Mouse (Mus musculus) ES-E14 (cell line): ENCODE data around the gene Arhgap11a. TPM values are rescaled to one million over a fixed set of nuclear protein-coding genes. Genes with fewer than 3 reads are reported as not detected.

Source experiments
- DNase-seq: peaks from one replicate; pipeline ENCODE4 v3.0.0-alpha.2; 2013; ENCODE audit warnings: low read depth, low spot score
- H3K27ac ChIP-seq: 2 replicates; pipeline ENCODE4 v1.5.1; 2012; ENCODE audit warnings: low read depth, mild to moderate bottlenecking, low read length, moderate library complexity, mixed read lengths; ENCODE audit not compliant: poor library complexity, insufficient read depth, severe bottlenecking
- H3K36me3 ChIP-seq: 2 replicates; pipeline ENCODE4 v1.6.1; 2012; ENCODE audit warnings: mild to moderate bottlenecking, low read length, moderate library complexity, mixed read lengths; ENCODE audit not compliant: control insufficient read depth, poor library complexity, insufficient read depth, severe bottlenecking
- H3K4me1 ChIP-seq, 2 experiments: fragments of 150-350 bp in 1 of 2; sonication (generic) in 1 of 2; 2 replicates each; pipeline ENCODE4 v1.6.1; 2012; ENCODE audit warnings: low read length in 2 of 2, mild to moderate bottlenecking in 1 of 2, mixed read lengths in 1 of 2; ENCODE audit not compliant: control insufficient read depth in 2 of 2, insufficient read depth in 2 of 2, poor library complexity in 1 of 2
- H3K4me3 ChIP-seq, 2 experiments: fragments of 150-350 bp in 1 of 2; sonication (generic) in 1 of 2; 2 replicates each; pipeline ENCODE4 v1.5.1; 2012; ENCODE audit warnings: low read length in 2 of 2, low read depth in 1 of 2, mild to moderate bottlenecking in 1 of 2, mixed read lengths in 1 of 2; ENCODE audit not compliant: insufficient read depth in 1 of 2, poor library complexity in 1 of 2, severe bottlenecking in 1 of 2
- H3K9ac ChIP-seq: 2 replicates; pipeline ENCODE4 v1.6.1; 2012; ENCODE audit warnings: low read depth, mild to moderate bottlenecking, low read length, mixed read lengths; ENCODE audit not compliant: poor library complexity, insufficient read depth, severe bottlenecking
- H3K9me3 ChIP-seq: fragments of 150-350 bp; sonication (generic); 2 replicates; pipeline ENCODE4 v1.6.1; 2012; ENCODE audit warnings: low read depth, mild to moderate bottlenecking, low read length; ENCODE audit not compliant: control insufficient read depth, insufficient read depth
- CHD2 ChIP-seq: IDR thresholded peaks from 2 replicates; pipeline ENCODE4 v1.6.1; 2014; ENCODE audit warnings: mild to moderate bottlenecking, low read depth, low read length, inconsistent platforms
- HCFC1 ChIP-seq: IDR thresholded peaks from 2 replicates; pipeline ENCODE4 v1.6.1; 2012; ENCODE audit warnings: low read length, inconsistent platforms, borderline replicate concordance; ENCODE audit not compliant: insufficient read depth
- MAFK ChIP-seq: IDR thresholded peaks from 2 replicates; pipeline ENCODE4 v1.6.1; 2014; ENCODE audit warnings: mild to moderate bottlenecking, low read depth, low read length, inconsistent platforms; ENCODE audit not compliant: insufficient read depth
- ZC3H11A ChIP-seq: IDR thresholded peaks from 2 replicates; pipeline ENCODE4 v1.6.1; 2012; ENCODE audit warnings: low read depth, mild to moderate bottlenecking, inconsistent platforms, low read length, borderline replicate concordance
- ZNF384 ChIP-seq: IDR thresholded peaks from 2 replicates; pipeline ENCODE4 v1.6.1; 2012; ENCODE audit warnings: low read depth, low read length, inconsistent platforms
- in situ Hi-C, 2 experiments: fragments of 600-800 bp; cut with MboI; formaldehyde crosslinking; loops; one replicate each; pipeline ENCODE4 v1.15.1; 2025; ENCODE audit warnings: low sequenced_read_pairs in 2 of 2, inconsistent platforms in 1 of 2; ENCODE audit not compliant: unreplicated experiment in 2 of 2
- total RNA-seq: library from RNA; depleted of rRNA; stranded (reverse); fragments of 300-350 nt; gene quantifications from 2 replicates; pipeline ENCODE4 v1.2.3, GENCODE M21; 2012; rRNA removed

The Arhgap11a gene
- total RNA-seq, result 21.5 and 25.2 TPM in 2 replicates

GRCm38 (mm10) chr2:113848245-113849121, at the start of gene Arhgap11a:
Gene Arhgap11a (minus strand): TSS chr2:113848661.
- Histone ChIP-seq H3K36me3 (peaks cover 12% of the 10 kb centered on the region), H3K27ac (peak within 1 kb of the TSS; percentile 85), H3K9ac (peak within 1 kb of the TSS; percentile 99), H3K4me3 (peak within 1 kb of the TSS; percentile 82 to 97), H3K4me1 (peaks cover 0 to 3% of the 10 kb centered on the region in 2 experiments; a peak in 2 of 4 replicates), H3K9me3 (no peaks in the 10 kb centered on the region)
- in situ Hi-C loops, result loop anchor here in 1 of 2 experiments (25.0 kb wide), 1 partner anchor 289 kb away; no protein-coding TSS in a partner anchor
- peak; percentile 93 for DNase-seq
- TF ChIP-seq MAFK, result no peak
- TF ChIP-seq CHD2, result peak; percentile 66
- peak; percentile 45; the same call in 1 of the 2 replicates for TF ChIP-seq HCFC1

GRCm38 (mm10) chr2:113893385-113894122, 45.1 kb upstream of the Arhgap11a start:
- Histone ChIP-seq H3K9ac (no peak overlapping the region), H3K36me3 (no peaks in the 10 kb centered on the region), H3K4me1 (no peaks in the 10 kb centered on the region), H3K27ac (no peak overlapping the region), H3K9me3 (no peaks in the 10 kb centered on the region), H3K4me3 (no peak overlapping the region)
- TF ChIP-seq HCFC1 (no peak), ZNF384 (peak; percentile 77), MAFK (no peak), CHD2 (no peak), ZC3H11A (no peak)
- in situ Hi-C loops, result no loop called here
- DNase-seq, result no peak

- in situ Hi-C loops, result no loop called here
- H3K27ac ChIP-seq, result no peak overlapping the region
- TF ChIP-seq CHD2 (no peak), ZC3H11A (no peak), HCFC1 (no peak), ZNF384 (no peak), MAFK (no peak)
Measured at GRCm38 (mm10) chr2:113887166-113887565, 38.7 kb upstream of the Arhgap11a start.

DNA sequence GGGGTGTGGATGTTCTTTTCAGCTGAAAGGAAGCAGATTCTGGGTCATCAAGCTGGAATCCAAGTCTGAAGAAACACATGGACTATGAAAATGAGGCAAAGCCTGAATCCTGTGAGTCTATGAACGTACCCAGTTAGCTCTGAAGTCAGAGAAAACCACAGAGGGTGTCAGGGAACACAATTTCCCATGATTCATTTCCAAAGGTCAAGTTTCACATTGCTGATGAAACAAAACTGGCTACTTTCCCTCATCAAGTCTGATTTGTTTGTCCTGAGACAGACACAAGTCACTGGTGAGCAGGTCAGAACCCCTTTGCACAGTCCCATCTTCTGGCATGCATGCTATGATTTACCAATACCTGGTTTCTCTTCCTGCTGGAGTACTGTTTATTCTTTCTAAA, 37.6 kb upstream of the Arhgap11a start:
- DNase-seq, result no peak
- Histone ChIP-seq H3K9ac (no peak overlapping the region), H3K4me1 (no peaks in the 10 kb centered on the region), H3K9me3 (no peaks in the 10 kb centered on the region), H3K27ac (no peak overlapping the region), H3K36me3 (no peaks in the 10 kb centered on the region), H3K4me3 (no peak overlapping the region)
- in situ Hi-C loops, result no loop called here
- no peak for TF ChIP-seq MAFK
- no peak for TF ChIP-seq ZC3H11A
- TF ChIP-seq CHD2, result no peak
- no peak for TF ChIP-seq ZNF384
- TF ChIP-seq HCFC1, result no peak

More at GRCm38 (mm10) chr2:113887166-113887565, 38.7 kb upstream of the Arhgap11a start:
- DNase-seq, result no peak
- H3K4me3 ChIP-seq, result no peak overlapping the region
- H3K36me3 ChIP-seq, result no peaks in the 10 kb centered on the region
- no peaks in the 10 kb centered on the region for H3K4me1 ChIP-seq
- H3K9ac ChIP-seq, result no peak overlapping the region
- no peaks in the 10 kb centered on the region for H3K9me3 ChIP-seq
